Mouse (Mus musculus): Measurements from ENCODE around the gene Naif1. TPM values are rescaled to one million over a fixed set of nuclear protein-coding genes. Genes with fewer than 3 reads are reported as not detected.

Gene Naif1
- total RNA-seq, 1 experiment from 2014 or later, result 3.3 TPM

DNA sequence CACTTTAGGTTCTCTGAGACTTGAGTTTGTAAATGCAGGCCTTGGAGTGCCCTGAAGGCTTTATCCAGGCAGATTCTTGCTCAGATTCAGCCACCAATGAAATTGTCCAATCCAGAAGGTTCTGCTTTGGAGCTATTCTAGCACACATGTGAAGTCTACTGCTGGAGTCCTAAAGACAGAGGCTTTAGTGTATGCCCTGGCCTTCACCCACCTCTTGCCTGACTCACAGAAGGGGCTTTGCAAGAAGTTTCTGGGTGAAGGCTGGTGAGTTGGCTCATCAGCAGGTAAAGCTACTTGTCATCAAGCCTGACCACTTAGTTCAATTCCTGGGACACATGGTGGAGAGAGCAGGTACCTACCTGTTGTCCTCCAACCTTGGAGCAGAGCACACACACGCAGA lies 24.1 kb upstream of the Naif1 start:
- no peak for ATAC-seq (replicated peaks; ENCODE audit: low read depth, poor library complexity, severe bottlenecking)

- ATAC-seq (replicated peaks; ENCODE audit: low read depth, poor library complexity, severe bottlenecking), result no peak
Observed at GRCm38 (mm10) chr2:32427720-32428119, 22.5 kb upstream of the Naif1 start.

DNA sequence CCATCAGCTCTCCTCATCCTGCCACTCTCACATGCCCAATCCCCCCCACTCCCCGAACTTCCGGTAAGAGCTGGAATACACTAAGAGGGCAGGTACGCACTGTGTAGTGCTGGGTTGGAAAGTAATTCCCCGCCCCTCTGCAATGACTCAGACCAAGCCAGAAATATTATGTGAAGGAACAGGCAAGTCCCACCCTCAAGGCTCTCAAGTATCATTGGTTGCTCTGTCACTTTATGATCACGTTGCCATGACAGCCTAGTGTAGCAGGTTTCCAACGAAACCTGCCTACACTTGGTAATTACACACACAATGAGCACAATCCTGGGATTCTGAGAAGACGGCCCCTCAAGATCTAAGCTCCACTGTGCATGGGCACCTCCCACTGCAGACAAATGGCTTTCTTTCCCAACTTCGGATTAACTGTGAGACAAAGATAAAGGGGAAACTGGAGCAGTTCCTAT lies 22.0 kb upstream of the Naif1 start:
- ATAC-seq (replicated peaks; ENCODE audit: low read depth, poor library complexity, severe bottlenecking), result peak; percentile 48

- ATAC-seq (replicated peaks; ENCODE audit: low read depth, poor library complexity, severe bottlenecking), result no peak
Observed at GRCm38 (mm10) chr2:32429215-32429891, 20.9 kb upstream of the Naif1 start.

DNA sequence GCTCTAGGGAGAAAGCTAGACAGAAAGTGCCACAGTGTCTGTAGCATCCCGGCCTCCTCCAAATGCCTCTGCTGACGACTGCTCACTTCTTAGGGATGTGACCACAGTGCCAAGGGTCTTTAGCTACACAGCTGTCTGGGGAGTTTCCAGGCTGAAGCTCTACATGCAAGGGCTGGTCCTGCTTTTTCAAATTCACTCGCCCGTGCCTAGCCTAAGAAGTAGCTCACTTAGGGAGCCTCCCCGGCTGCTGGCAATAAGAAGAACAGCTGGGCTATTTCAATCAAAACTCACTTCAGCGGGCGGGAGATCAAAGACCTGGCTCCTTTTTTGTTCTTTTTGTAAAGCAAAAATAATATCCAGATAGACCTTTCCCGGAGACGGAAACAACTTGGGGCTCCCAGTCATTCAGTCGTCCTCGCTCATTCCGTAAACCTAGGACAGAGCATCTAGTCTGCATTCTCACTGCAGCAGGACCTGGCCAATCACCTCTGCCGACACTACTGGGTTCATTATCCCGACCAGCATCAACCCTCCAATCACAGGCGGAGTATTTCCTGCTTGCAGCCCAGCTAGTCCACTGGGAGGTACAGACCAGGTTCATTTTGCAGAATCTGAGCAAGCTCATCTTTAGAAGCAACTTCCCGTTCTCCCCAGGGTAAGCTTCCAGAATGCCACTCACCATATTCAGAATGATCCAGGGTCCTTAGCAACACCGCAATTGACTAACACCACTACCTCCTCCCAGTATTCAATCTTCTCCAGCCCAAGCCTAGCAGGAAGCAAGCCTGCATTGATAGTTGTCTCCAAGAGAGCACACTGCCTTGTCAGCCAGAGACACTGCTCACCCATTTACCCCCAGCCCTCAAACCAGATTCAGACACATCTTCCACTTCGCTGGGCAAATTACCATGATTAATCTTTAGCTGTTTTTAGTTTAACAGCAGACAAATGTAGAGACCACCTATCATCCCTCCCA lies 19.3 kb upstream of the Naif1 start:
- no peak for ATAC-seq (replicated peaks; ENCODE audit: low read depth, poor library complexity, severe bottlenecking)

DNA sequence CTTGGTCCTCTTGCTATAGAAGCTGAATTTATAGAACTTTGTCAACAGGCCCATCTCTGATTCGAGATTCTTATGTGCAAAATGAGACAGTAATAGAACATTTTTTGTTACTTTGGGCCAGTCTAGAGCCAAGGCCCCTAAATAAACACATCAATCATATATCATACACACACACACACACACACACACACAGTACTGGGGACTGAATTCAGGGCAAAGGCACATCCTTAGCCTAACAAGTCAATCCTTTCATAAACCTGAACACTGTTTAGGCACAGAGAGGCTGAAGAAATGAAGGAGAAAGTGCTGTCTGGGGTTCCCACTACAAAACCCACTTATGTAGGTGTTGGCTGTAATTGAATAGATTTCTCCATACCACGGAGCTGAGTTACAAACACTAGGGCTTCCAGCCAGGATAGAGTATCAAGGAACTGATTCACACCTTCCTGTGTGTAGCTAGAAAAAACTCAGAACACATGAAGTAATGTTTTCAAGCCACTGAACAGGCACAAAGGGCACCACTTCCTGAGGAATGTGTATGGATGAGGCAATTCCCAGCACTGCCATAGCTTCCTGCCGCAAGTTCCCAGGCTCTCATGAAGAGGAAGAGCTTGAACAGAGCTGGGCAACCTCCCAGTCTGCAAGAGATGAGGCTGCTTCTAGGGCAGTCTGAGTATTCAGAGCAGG lies 13.4 kb upstream of the Naif1 start:
- ATAC-seq (replicated peaks; ENCODE audit: low read depth, poor library complexity, severe bottlenecking), result no peak

DNA sequence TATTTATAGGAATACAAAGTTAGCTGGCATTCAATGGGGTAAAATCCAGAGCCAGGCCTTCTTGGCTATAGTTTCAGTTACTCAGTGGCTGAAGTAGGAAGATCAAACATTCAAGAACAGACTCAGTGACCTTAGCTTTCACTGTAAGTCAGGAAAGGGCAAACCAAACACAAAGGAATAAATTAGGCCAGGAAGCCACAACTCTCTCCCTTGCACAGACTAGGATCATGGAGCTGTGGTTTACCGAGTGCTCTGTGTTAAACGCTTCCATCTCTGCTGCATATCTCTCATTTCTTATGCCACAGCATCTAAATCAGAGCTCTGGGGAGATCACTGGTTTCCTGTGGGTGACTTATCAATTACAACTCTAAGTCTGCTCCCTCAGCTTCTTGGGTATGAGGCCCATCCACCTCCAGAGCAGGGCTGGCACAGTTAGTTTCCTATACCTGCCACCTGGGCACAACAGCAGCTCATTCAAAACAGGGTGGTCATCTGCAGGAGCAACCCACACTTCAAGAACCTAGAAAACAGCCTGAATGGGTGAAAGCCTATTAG lies 12.6 kb upstream of the Naif1 start:
- no peak for ATAC-seq (replicated peaks; ENCODE audit: low read depth, poor library complexity, severe bottlenecking)

- no peak for ATAC-seq (replicated peaks; ENCODE audit: low read depth, poor library complexity, severe bottlenecking)
Observed at GRCm38 (mm10) chr2:32438733-32439132, 11.5 kb upstream of the Naif1 start.

DNA sequence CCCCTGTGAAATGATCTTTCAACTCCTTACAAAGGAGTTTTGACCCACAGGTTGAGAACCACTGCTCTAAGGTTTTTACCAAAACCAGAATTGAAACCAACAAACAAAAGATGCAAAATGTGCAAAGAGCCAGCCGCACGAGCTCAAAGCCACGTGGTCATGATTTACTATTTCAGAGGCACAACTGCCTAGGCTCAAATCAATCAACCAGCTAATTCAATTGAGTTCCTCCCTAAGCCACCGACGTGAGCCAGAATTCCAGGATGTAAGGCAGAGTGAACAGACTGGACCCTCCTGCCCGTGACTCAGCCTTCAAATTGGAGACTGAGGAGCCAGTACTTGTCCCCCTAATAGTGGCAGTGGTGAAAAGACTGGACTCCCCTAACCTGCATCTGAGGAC lies 11.1 kb upstream of the Naif1 start:
- no peak for ATAC-seq (replicated peaks; ENCODE audit: low read depth, poor library complexity, severe bottlenecking)

GRCm38 (mm10) chr2:32440164-32440563 lies 10.1 kb upstream of the Naif1 start:
- no peak for ATAC-seq (replicated peaks; ENCODE audit: low read depth, poor library complexity, severe bottlenecking)

GRCm38 (mm10) chr2:32440632-32441031 lies 9.6 kb upstream of the Naif1 start:
- ATAC-seq (replicated peaks; ENCODE audit: low read depth, poor library complexity, severe bottlenecking), result no peak

GRCm38 (mm10) chr2:32441550-32441949 lies 8.7 kb upstream of the Naif1 start:
- no peak for ATAC-seq (replicated peaks; ENCODE audit: low read depth, poor library complexity, severe bottlenecking)

GRCm38 (mm10) chr2:32445535-32445934 lies 4.7 kb upstream of the Naif1 start:
- ATAC-seq (replicated peaks; ENCODE audit: low read depth, poor library complexity, severe bottlenecking), result no peak

DNA sequence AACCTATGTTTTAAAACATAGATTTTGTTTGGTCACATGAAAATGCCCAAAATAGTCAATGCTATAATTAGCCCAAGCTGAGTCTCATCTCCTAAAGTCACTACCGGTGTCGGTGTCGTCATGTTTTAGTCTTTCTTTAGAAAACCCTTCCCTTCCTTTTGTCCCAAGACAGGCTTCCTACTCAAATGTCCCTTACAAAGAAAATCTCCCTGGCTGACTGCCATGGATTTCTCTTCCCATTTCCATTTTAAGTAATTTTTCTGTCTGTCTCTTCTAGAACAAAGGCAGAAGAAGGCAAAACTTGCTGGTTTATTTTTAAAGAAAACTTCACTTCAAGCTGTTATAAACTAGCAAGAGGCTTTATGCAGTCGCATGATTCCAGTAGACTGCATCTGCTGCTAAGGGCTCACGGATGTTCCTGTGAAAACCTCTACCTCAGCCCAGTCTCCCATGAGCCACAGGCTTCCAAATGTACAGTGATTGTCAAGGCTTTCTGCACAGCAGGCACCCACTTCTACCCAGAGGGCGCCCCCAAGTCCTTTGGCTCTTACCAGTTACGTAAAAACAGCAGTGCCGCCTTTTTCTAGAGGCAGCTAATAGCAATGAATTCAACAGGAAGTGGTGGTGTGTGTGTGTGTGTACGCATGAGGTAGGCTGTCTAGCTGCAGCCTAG lies 2.9 kb upstream of the Naif1 start:
- ATAC-seq (replicated peaks; ENCODE audit: low read depth, poor library complexity, severe bottlenecking), result peak; percentile 20; the same call in 1 of the 2 replicates

- no peak for ATAC-seq (replicated peaks; ENCODE audit: low read depth, poor library complexity, severe bottlenecking)
Observed at GRCm38 (mm10) chr2:32448480-32448879, 1.8 kb upstream of the Naif1 start.

DNA sequence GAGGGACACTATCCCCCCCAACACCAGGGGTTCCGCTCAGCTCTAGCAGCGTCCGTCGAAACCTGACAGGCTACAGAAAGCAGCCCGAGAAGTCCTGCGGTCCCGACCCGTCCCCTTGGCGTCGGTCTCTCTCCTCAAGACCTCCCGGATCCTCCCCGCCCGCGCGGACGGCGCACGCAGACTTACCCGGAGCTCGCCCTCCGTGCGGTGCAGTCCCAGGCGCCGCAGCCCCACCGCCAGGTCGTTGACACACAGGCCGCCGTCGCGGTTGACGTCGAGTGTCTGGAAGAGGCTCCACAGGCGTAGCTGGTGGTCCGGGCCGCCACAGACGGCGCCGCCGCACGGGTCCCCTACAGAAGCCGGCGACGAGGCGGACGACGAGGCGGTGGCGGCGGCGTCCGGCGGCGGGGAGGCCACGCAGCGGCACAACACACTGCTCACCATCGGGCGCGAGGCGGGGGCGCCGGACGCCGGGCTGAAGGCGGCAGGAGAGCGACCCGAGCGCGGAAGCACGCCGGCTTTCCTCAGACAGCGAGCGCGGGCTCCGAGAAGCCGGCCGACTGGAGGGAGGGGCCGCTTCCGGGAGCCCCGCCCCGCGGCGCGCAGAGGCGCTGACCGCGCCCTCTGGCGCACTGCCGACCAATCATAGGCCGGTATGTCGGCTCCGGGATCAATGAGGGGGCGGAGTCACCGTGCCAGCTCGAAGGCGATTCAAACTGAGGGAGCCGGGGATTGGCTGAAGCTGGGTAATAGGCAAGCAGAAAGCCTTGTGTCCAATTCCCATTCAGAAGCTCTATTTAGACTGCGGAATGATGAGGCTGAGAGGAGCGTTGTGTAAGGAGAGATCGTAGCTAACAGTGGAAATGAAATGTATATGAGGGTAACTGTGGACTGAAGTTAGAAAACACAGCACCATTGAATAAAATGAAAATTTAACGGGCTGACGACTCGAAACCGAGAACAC lies 906 bp downstream of the Naif1 start, which contains the start of gene Slc25a25:
Gene Slc25a25, minus strand, starts transcription at position 565 of the 964 bp plus-strand sequence.
- ATAC-seq (replicated peaks; ENCODE audit: low read depth, poor library complexity, severe bottlenecking), result peak; percentile 80

DNA sequence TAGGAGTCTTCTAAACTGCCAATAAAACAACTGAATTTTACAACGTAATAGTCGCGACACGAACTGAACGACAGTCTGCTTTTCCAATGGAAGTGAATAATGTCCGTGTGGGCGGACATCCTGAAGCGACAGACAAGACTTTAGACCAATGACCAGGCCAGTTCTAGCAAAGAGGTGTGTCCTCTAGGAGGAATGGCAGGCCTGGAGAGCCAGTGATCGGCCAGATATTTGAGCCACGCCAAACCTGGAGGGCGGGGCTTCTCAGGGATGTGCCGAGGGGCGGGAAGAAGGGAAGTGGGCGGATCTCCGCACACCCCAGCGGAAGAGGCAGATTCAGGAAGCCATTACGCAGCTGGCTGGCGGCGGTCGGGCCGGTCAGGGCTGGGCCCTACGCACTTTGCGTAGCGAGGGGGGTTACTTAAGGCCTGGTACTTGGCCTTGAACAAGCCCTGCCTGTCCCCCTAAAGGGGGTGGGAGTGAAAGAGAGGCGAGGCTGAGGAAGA lies 1.7 kb downstream of the Naif1 start:
- peak; percentile 87 for ATAC-seq (replicated peaks; ENCODE audit: low read depth, poor library complexity, severe bottlenecking)

GRCm38 (mm10) chr2:32452441-32452971 lies 2.2 kb downstream of the Naif1 start:
- ATAC-seq (replicated peaks; ENCODE audit: low read depth, poor library complexity, severe bottlenecking), result peak; percentile 8; the same call in 1 of the 2 replicates

All from common myeloid progenitor, adult 5-6 weeks (primary cell).